Mouse (Mus musculus) left cerebral cortex, adult 18-20 months (tissue): Measurements from ENCODE around the gene Exoc6b. TPM values are rescaled to one million over a fixed set of nuclear protein-coding genes. Genes with fewer than 3 reads are reported as not detected.

Source experiments
- total RNA-seq, 2 experiments: library from RNA; stranded (reverse); gene quantifications; 2 replicates each; pipeline ENCODE4 v1.2.3; 2021

Gene Exoc6b
- total RNA-seq, 2 experiments from 2014 or later, result 73.7 to 81.5 TPM

Other genes starting within 250 kb of the Exoc6b start
- 10 to 100 TPM; 48.4 to 51.5 TPM for gene Spr, start 68.3 kb upstream of the Exoc6b start, total RNA-seq
- gene Emx1, start 117.9 kb upstream of the Exoc6b start, total RNA-seq, result 10 to 100 TPM; 32.5 to 42.6 TPM